Mouse (Mus musculus) bone marrow, adult 2 months (tissue): Measurements from ENCODE around the gene Gon4l. TPM values are rescaled to one million over a fixed set of nuclear protein-coding genes. Genes with fewer than 3 reads are reported as not detected.
A peak's percentile ranks its signal among the peaks of the same experiment; 100 is the strongest.
"Not testable (repeated sequence)": the region's sequence is repeated elsewhere in the genome, so short reads cannot be mapped to it uniquely, and the experiment has no call there.

Experiments used
- H3K27ac ChIP-seq: fragments of 200-500 bp; 2 replicates; pipeline ENCODE4 v1.5.1; 2012; ENCODE audit warnings: low read depth, mild to moderate bottlenecking, control low read depth, inconsistent platforms, low read length; ENCODE audit not compliant: control insufficient read depth, poor library complexity, insufficient read depth
- H3K4me1 ChIP-seq: fragments of 200-500 bp; 2 replicates; pipeline ENCODE4 v1.6.1; 2011; ENCODE audit warnings: low read length; ENCODE audit not compliant: control insufficient read depth, insufficient read depth
- H3K4me3 ChIP-seq: fragments of 200-500 bp; replicated peaks from 2 replicates; pipeline ENCODE3; 2011; ENCODE audit warnings: mild to moderate bottlenecking, low read depth, low read length, control low read depth; ENCODE audit not compliant: control insufficient read depth
- CTCF ChIP-seq: fragments of 200-500 bp; IDR thresholded peaks from 2 replicates; pipeline ENCODE4 v1.5.1; 2011; ENCODE audit warnings: low read length, control low read depth; ENCODE audit not compliant: control insufficient read depth, insufficient read depth
- POLR2A ChIP-seq: fragments of 200-500 bp; IDR thresholded peaks from 2 replicates; pipeline ENCODE4 v1.6.1; 2011; ENCODE audit warnings: low read depth, mild to moderate bottlenecking, control low read depth, low read length, borderline replicate concordance; ENCODE audit not compliant: control insufficient read depth
- WGBS: fragments of 180-500 bp; shearing (Covaris S2); methylation state at CpG from one replicate; pipeline ENCODE4 v1.1.7; 2018; 5-methylcytosine and 5-hydroxymethylcytosine counted together
- polyA plus RNA-seq: library from polyadenylated mRNA; stranded (reverse); fragments of >200 nt; gene quantifications from 2 replicates; pipeline ENCODE4 v1.2.4, GENCODE M21; 2011; ENCODE audit warnings: low replicate concordance; ENCODE audit not compliant: missing spikeins, insufficient read depth, insufficient read length

Gon4l gene
- 21.0 and 33.1 TPM in 2 replicates for polyA plus RNA-seq

- WGBS: 4% methylated on average over 34 of the region's 39 CpGs
Observed at GRCm38 (mm10) chr3:88834951-88835491, at the start of gene Gon4l. Gene Gon4l (plus strand): TSS chr3:88835231.

GRCm38 (mm10) chr3:88786323-88786722 is 48.7 kb upstream of the Gon4l start:
- WGBS: 83% methylated on average over 1 of the region's 4 CpGs
- H3K4me3 ChIP-seq, H3K4me1 ChIP-seq, H3K27ac ChIP-seq: not testable (repeated sequence)

More at GRCm38 (mm10) chr3:88834951-88835491, at the start of gene Gon4l:
- H3K4me3 ChIP-seq: peak within 1 kb of the TSS; percentile 75
- H3K4me1 ChIP-seq: not testable (repeated sequence)
- peak within 1 kb of the TSS; percentile 39; the same call in 1 of the 2 replicates for H3K27ac ChIP-seq

GRCm38 (mm10) chr3:88786805-88787204 is 48.2 kb upstream of the Gon4l start:
- no CpG with 5 or more reads among the region's 8 CpGs for WGBS
- H3K4me1 ChIP-seq: not testable (repeated sequence)

GRCm38 (mm10) chr3:88788033-88788432 is 47.0 kb upstream of the Gon4l start:
- WGBS: 96% methylated on average over 3 of the region's 4 CpGs
- H3K4me1 ChIP-seq, H3K27ac ChIP-seq, H3K4me3 ChIP-seq: not testable (repeated sequence)

More at GRCm38 (mm10) chr3:88786805-88787204, 48.2 kb upstream of the Gon4l start:
- not testable (repeated sequence) for H3K27ac ChIP-seq, H3K4me3 ChIP-seq

GRCm38 (mm10) chr3:88797507-88797906 is 37.5 kb upstream of the Gon4l start:
- not testable (repeated sequence) for H3K27ac ChIP-seq, H3K4me1 ChIP-seq, H3K4me3 ChIP-seq
- 85% methylated on average over 6 of the region's 6 CpGs for WGBS

- WGBS: 87% methylated on average over 5 of the region's 5 CpGs
- TF ChIP-seq CTCF: no peak
- no peak for TF ChIP-seq POLR2A
- Histone ChIP-seq H3K4me1 (no peaks in the 10 kb centered on the region), H3K27ac (no peak overlapping the region), H3K4me3 (no peak overlapping the region)
Observed at GRCm38 (mm10) chr3:88803910-88804540, 31.0 kb upstream of the Gon4l start.

GRCm38 (mm10) chr3:88825710-88826109 is 9.3 kb upstream of the Gon4l start:
- no peaks in the 10 kb centered on the region for H3K4me1 ChIP-seq
- 89% methylated on average over 1 of the region's 1 CpGs for WGBS
- no peak overlapping the region for H3K4me3 ChIP-seq
- no peak for TF ChIP-seq CTCF
- no peak for TF ChIP-seq POLR2A
- no peak overlapping the region for H3K27ac ChIP-seq

GRCm38 (mm10) chr3:88827231-88827630 is 7.8 kb upstream of the Gon4l start:
- no peak for TF ChIP-seq CTCF
- Histone ChIP-seq H3K27ac (no peak overlapping the region), H3K4me3 (no peak overlapping the region), H3K4me1 (no peaks in the 10 kb centered on the region)
- WGBS: 90% methylated on average over 9 of the region's 9 CpGs

GRCm38 (mm10) chr3:88831177-88832121 is 3.6 kb upstream of the Gon4l start:
- 6% methylated on average over 23 of the region's 28 CpGs for WGBS
- not testable (repeated sequence) for H3K4me1 ChIP-seq, H3K27ac ChIP-seq, H3K4me3 ChIP-seq

- not testable (repeated sequence) for H3K4me1 ChIP-seq, H3K4me3 ChIP-seq, H3K27ac ChIP-seq
- WGBS: 3% methylated on average over 14 of the region's 14 CpGs
Observed at GRCm38 (mm10) chr3:88832388-88832787, 2.6 kb upstream of the Gon4l start.
